Mouse (Mus musculus): Measurements from ENCODE around the gene Hecw2. TPM values are rescaled to one million over a fixed set of nuclear protein-coding genes. Genes with fewer than 3 reads are reported as not detected.

Hecw2 gene
- total RNA-seq (2021): 10 to 100 TPM in 1 of 2 experiments, 1 to 10 TPM in 1; 9.5 to 11.6 TPM
- long read RNA-seq, experiment 1: 0 reads
- long read RNA-seq, experiment 2: 0 reads

- peak in 1 of 2 experiments; percentile 21 for DNase-seq
These were observed at the start of gene Hecw2 for GRCm38 (mm10) chr1:54194954-54195305. Gene Hecw2 (minus strand): TSS chr1:54195168.

DNA sequence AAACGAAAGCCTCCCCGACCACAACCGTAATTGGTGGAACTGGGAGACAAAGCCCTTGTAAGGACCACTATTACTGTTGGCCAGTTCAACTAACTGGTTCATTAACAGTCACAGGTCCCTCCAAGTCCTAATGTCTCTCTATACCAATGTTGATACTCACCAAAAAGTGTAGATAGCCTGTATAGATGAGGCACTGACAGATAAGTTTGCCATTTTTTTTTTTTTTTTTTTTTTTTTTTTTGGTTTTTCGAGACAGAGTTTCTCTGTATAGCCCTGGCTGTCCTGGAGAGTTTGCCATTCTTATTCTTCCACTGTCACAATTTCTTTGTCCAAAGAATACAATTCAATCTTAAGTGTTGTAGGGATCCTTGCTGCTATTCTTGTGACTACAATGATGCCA lies 47.8 kb upstream of the Hecw2 start:
- DNase-seq: no peak

DNA sequence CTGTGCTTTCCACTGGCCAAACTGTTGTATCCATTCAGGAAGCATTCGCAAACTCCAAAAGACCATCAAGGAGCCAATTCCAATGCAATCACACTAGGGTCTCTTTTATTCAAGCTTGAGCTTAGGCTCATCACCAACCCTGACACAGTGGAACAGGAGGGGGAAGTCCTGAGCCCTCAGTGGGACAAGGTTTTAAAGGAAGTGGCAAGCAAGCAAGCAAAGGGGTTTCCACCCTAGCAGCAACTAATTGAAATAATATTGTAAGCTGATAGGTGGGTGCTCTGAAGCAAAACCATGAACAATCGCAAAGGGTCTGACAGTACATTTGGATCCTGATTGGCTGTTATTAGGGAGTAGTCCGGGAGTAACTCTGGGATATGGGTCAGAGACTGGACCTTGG lies 25.3 kb upstream of the Hecw2 start:
- no peak for DNase-seq

DNA sequence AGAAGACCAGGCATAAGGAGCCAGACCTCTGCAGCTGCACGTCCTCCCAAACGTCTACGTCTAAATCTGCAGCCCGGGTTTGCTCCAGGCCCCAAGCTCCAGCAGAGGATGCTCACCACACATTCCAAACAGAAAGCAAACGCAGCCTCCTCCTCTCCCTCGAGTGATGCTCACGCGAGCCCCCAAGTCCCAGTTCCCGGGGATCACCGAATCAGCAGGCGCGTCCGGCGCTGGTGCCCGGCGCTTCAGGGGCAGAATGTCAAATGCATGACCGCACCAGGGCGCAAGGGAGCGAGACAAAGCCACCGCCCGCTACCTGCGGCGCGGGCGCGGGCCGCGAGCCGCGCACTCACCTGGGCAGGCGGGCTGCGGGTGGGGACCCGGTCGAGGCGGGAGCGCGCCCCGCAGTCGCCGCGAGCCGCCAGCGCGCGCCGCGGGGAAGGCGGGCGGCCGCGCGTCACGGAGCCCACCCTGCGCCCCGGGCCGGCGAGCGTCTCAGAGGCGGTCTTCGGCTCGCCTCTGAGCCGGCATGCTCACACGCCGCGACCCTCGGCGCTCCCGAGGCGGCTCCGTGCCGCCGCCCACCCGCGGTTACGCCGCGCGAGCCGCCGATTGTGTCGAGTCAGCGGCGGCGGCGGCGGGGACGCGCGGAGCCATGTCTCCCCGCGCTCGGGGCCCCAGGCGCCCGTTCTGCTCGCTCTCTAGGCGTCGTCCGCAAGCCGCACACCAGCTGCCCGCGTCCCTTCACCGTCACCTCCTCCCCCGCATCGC lies 600 bp downstream of the Hecw2 start:
- peak; percentile 36 to 44 for DNase-seq

- DNase-seq: no peak
These were observed 1.7 kb downstream of the Hecw2 start for GRCm38 (mm10) chr1:54193191-54193770.

DNA sequence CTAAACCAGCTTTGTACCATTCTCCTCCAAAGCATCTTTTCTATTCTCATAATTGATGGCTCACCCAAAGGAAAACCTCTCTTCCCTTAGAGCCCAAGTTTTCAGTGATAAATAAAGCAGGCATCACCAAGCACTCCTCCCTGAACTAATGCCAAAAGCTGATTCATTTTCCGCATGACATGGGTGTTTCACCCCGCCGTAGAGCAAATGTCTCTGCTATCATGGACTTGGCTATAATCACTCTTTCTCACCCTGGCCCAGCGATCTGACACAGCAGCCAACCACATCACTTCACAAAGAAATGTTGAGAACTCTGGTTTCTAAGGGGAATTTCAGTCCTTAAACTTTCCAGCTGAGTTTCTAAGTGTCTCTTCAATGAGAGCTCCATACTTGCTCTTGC lies 7.4 kb downstream of the Hecw2 start:
- no peak for DNase-seq

- no peak for DNase-seq
These were observed 8.6 kb downstream of the Hecw2 start for GRCm38 (mm10) chr1:54186347-54186746.

DNA sequence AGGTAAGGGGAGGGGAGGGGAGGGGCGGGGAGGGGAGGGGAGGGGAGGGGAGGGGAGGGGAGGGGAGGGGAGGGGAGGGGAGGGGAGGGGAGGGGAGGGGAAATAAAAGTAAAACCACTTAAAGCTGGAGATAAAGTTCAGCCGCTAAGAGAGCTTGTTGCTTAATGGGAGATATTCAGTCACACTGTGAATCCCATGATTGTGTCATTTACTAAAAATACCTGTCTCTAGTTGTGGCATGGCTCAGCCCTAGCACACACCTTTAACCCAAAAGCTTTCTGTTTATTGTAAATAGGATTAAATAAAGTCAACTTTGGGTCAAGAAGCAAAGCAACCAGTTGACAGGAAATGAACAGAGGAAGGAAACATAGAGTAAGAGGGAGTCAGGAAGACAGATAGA lies 14.3 kb downstream of the Hecw2 start:
- DNase-seq: no peak

GRCm38 (mm10) chr1:54179179-54179578 lies 15.8 kb downstream of the Hecw2 start:
- no peak for DNase-seq

GRCm38 (mm10) chr1:54176592-54176991 lies 18.4 kb downstream of the Hecw2 start:
- DNase-seq: no peak

GRCm38 (mm10) chr1:54168014-54168413 lies 27.0 kb downstream of the Hecw2 start:
- DNase-seq: no peak

GRCm38 (mm10) chr1:54159531-54159930 lies 35.4 kb downstream of the Hecw2 start:
- peak in 1 of 2 experiments; percentile 7 for DNase-seq

GRCm38 (mm10) chr1:54153216-54153786 lies 41.7 kb downstream of the Hecw2 start:
- DNase-seq: no peak

- DNase-seq: no peak
These were observed 49.9 kb downstream of the Hecw2 start for GRCm38 (mm10) chr1:54145106-54145505.

DNA sequence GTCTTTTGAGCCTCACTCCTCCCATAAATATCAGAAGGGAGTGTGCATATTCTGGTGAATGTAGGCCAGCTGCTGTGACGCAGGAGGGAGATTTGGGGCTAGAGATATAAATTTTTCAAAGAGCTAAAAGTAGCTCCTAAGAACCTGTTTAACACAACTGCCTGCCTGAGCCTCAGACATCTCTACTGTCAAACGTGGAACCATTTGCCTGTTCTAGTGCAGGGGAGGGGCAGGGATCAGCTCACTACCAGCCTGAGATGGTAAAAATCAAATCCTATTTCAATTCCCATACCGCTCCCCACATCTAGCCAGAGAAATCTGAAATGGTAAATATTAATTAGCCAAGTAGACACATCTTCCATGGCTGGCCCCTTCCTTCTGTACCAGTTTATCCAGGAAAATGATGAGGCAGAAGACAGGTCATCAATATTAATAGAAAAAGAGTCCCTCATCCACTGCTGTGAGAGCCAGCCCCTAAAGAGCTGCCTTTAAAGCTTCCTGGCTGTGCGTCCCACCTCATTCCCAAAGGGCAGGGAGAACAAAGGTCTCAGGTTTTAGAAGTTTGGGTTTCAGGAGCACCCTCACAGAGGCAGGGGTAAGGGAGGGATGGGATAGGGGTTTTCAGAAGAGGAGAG lies 61.0 kb downstream of the Hecw2 start:
- no peak for DNase-seq

- DNase-seq: no peak
These were observed 66.1 kb downstream of the Hecw2 start for GRCm38 (mm10) chr1:54128714-54129431.

DNA sequence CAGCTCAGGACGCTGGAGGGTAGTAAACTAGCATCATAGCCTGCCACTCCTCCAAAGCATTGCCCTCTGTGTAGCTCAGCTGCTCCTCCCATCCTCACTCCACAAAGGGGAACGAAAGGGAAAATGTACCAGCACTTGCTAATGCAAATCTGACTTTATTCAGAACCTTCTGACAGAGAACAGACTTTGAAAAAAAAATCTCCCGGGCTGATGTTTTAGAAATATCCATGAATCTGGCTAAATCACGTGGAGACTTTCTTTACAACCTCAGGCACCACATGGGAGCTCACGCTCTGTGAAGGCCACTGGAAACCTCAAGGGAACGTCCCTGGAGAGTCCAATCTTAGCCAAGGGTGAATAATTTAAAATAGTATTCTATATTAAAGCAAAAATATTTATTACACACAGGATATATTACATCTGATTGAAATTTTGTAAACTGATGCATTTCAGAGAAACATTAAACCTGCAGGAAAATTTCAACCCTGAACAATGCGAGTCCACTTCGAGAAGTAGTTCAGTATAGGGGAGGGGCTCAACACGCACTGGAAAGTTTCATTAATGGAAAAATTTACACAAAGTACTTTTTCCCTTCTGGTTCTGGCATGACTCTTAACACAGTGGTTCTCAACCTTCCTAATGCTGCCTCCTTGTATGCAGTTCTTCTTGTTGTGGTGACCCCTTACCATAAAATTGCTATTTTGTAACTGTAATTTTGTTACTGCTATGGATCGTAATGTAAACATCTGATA lies 67.8 kb downstream of the Hecw2 start:
- no peak for DNase-seq

DNA sequence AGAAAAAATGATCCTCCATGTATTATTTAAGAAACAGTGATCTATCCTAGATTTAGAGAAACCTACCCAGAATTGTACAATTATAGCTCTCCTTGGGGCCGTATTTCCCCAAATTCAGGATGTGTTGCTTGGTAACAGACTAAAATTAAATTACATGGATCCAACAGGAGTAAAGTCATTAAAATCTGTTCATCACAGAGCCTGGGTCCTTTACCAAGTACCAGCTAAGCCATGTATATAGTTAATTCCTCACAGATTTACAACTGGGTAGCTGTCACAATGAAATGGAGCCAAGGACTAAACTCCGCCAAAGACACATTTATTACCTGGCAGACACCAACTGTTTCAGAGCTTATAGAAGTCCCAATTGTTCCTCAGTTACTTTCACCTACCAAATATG lies 72.4 kb downstream of the Hecw2 start:
- DNase-seq: no peak

DNA sequence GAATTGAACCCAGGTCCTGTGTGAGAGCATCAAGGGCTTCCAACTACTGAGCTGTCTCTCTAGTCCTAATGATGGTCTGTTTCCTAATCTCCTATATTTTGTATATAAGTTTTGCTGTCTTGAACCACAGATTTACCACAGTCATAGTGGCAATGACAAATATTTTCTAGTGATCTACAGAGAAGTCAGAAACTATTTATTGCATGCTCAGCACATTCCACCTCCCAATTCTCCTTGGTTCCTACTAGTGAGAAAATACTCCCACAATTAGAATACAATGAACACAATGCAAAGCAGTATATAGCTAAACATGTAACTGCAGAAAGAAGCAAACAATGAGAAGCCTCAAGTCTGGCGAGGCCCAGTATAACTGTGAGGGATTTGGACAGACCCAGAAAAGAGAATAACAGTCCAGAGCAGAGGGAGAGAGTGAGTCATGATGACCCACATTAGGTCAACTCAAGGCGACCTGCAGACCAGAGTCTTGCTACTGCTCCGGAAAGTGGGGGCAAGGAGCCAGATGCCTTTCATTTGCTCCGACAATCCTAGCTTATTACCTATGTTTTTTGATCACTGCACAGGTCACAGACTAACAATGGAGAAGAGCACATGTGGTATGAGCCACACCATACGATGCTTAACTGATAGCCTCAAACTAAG lies 73.8 kb downstream of the Hecw2 start:
- DNase-seq: no peak

GRCm38 (mm10) chr1:54119638-54120320 lies 75.2 kb downstream of the Hecw2 start:
- DNase-seq: no peak

Data from adrenal gland, postnatal 36 days (tissue).